Mouse (Mus musculus): ENCODE results near the gene Sgsm1. TPM values are rescaled to one million over a fixed set of nuclear protein-coding genes. Genes with fewer than 3 reads are reported as not detected.

The Sgsm1 gene
- polyA plus RNA-seq, 1 experiment, result 1.8 TPM

DNA sequence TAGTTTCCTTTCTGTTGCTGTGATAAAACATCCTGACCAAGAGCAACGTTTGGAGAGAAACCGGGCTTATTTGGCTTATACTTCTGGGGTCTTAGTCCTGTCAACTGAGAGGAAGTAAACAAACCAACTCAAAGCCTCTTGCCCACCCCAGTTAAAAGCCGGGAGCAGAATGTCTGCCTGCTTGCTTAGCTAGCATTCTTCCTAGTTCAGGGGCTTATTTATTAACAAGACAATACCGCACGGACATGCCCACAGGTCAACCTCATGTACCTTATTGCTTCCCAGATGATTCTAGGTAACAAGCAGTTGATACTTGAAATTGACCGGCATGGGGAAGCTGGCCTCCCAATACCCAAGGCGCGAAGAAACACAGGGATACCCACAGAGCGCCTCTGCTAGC, 25.7 kb upstream of the Sgsm1 start:
- no peaks in the 10 kb centered on the region for H3K36me3 ChIP-seq (ENCODE audit: control insufficient read depth, insufficient read depth, low read length)
- peak overlapping the region; percentile 78 for H3K27ac ChIP-seq (ENCODE audit: control insufficient read depth, insufficient read depth, low read depth, low read length)
- H3K4me1 ChIP-seq (ENCODE audit: control insufficient read depth, insufficient read depth, low read length), result peaks cover 28% of the 10 kb centered on the region
- TF ChIP-seq CTCF (IDR thresholded peaks at IDR 0.05; ENCODE audit: control insufficient read depth, insufficient read depth, insufficient replicate concordance, low read depth, low read length), result no peak
- no peak for TF ChIP-seq POLR2A (IDR thresholded peaks at IDR 0.05; ENCODE audit: control insufficient read depth, low read depth, low read length)
- H3K4me3 ChIP-seq (ENCODE audit: control insufficient read depth, low read depth, low read length), result peak overlapping the region; percentile 91
- H3K27me3 ChIP-seq (ENCODE audit: control insufficient read depth, insufficient read depth, low read length), result no peaks in the 10 kb centered on the region

DNA sequence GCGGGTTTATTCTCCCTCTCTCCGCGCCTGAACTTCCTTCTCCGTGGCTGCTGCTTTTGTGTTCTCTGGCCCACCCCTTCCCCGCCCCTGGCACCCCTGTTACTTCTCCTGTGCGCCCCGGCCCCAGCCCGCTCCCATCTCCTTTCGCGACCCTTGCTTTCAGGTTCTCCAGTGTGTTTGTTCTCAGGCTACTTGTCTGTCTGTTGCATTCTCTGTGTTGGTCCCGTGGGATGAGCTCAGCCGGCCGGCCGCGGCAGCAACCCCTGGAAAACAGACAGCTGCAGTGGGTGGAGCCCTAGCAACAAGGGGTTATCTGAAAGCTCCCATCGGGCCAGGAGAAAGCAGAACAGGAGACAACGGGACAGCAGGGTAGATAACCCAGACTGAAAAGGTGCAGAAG, 25.1 kb upstream of the Sgsm1 start:
- Histone ChIP-seq H3K27me3 (ENCODE audit: control insufficient read depth, insufficient read depth, low read length) (no peaks in the 10 kb centered on the region), H3K36me3 (ENCODE audit: control insufficient read depth, insufficient read depth, low read length) (no peaks in the 10 kb centered on the region), H3K4me1 (ENCODE audit: control insufficient read depth, insufficient read depth, low read length) (peaks cover 26% of the 10 kb centered on the region), H3K4me3 (ENCODE audit: control insufficient read depth, low read depth, low read length) (peak overlapping the region; percentile 91), H3K27ac (ENCODE audit: control insufficient read depth, insufficient read depth, low read depth, low read length) (peak overlapping the region; percentile 78)
- TF ChIP-seq CTCF (IDR thresholded peaks at IDR 0.05; ENCODE audit: control insufficient read depth, insufficient read depth, insufficient replicate concordance, low read depth, low read length) (no peak), POLR2A (IDR thresholded peaks at IDR 0.05; ENCODE audit: control insufficient read depth, low read depth, low read length) (0 out of 2 replicates have a peak, but pooled peaks have one; percentile 9)

DNA sequence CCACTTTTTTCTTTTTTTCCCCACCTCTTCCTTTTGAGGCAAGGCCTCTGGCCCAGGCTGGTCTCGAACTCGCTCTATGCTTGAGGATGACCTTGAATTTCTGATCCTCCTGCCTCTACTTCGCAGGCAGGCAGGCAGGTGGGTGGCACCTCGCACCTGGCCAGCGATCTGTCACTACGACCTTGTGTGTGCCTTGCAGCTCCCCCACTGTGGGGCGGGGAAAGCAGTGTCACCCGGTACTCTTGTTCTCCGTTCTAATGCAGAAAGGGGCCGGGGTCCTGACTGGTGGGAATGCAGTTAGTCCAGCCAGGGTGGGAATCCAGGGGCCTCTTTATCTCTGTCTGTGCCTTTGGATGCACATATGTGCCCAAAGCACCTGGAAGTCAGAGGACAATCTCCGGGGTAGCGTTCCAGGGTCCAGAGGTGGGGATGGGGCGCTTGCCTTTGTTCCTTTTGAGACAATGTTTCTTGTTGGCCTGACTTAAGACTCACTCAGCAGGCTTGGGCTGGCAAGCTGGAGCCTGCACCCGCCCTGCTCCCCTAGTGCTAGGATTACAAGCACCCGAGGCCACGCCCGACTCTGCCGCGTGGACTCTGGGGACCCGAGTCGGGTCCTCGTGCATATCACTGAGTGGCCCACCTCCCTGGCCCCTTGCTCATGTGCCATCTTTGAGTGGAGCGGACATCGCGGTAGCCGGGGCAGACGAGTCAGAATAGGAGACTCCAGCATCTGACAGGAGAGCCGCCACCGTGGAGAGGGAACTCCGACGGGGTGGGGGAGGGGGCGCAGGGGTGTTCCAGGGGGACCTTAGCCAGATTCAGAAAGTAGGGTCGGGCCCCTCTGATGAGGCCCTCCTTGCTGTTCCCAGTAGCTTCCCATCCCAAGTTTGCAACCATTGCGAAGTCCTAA, 24.3 kb upstream of the Sgsm1 start:
- no peak for TF ChIP-seq CTCF (IDR thresholded peaks at IDR 0.05; ENCODE audit: control insufficient read depth, insufficient read depth, insufficient replicate concordance, low read depth, low read length)
- TF ChIP-seq POLR2A (IDR thresholded peaks at IDR 0.05; ENCODE audit: control insufficient read depth, low read depth, low read length), result peak; percentile 4; the same call in 1 of the 2 replicates
- peak overlapping the region; percentile 52 for H3K27ac ChIP-seq (ENCODE audit: control insufficient read depth, insufficient read depth, low read depth, low read length)

DNA sequence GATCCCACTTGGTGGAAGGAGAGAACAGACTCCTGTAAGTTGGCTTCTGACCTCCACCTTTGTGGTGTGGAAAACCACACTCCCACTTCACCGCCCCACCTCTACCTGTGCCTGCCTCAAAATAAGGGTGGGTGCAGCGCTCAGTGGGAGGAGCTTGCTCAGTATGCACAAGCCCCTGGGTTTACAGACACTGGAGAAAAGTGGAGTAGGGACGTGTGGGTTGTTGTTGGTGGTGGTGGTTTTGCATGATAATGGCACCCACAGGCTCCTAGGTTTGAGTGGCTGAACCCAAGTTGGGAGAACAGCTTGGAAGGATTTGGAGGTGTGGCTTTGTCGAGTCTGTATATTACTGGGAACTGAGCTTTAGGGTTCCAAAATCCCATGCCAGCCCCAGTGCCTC, 22.3 kb upstream of the Sgsm1 start:
- Histone ChIP-seq H3K27me3 (ENCODE audit: control insufficient read depth, insufficient read depth, low read length) (no peaks in the 10 kb centered on the region), H3K36me3 (ENCODE audit: control insufficient read depth, insufficient read depth, low read length) (no peaks in the 10 kb centered on the region), H3K4me1 (ENCODE audit: control insufficient read depth, insufficient read depth, low read length) (peaks cover 24% of the 10 kb centered on the region), H3K4me3 (ENCODE audit: control insufficient read depth, low read depth, low read length) (no peak overlapping the region), H3K27ac (ENCODE audit: control insufficient read depth, insufficient read depth, low read depth, low read length) (no peak overlapping the region)
- TF ChIP-seq CTCF (IDR thresholded peaks at IDR 0.05; ENCODE audit: control insufficient read depth, insufficient read depth, insufficient replicate concordance, low read depth, low read length) (peak; percentile 9; the same call in 1 of the 2 replicates), POLR2A (IDR thresholded peaks at IDR 0.05; ENCODE audit: control insufficient read depth, low read depth, low read length) (peak; percentile 44; the same call in 1 of the 2 replicates)

More for the DNA sequence above, 24.3 kb upstream of the Sgsm1 start:
- no peaks in the 10 kb centered on the region for H3K36me3 ChIP-seq (ENCODE audit: control insufficient read depth, insufficient read depth, low read length)
- H3K4me1 ChIP-seq (ENCODE audit: control insufficient read depth, insufficient read depth, low read length), result peaks cover 26% of the 10 kb centered on the region
- peak overlapping the region; percentile 91 for H3K4me3 ChIP-seq (ENCODE audit: control insufficient read depth, low read depth, low read length)
- H3K27me3 ChIP-seq (ENCODE audit: control insufficient read depth, insufficient read depth, low read length), result no peaks in the 10 kb centered on the region

DNA sequence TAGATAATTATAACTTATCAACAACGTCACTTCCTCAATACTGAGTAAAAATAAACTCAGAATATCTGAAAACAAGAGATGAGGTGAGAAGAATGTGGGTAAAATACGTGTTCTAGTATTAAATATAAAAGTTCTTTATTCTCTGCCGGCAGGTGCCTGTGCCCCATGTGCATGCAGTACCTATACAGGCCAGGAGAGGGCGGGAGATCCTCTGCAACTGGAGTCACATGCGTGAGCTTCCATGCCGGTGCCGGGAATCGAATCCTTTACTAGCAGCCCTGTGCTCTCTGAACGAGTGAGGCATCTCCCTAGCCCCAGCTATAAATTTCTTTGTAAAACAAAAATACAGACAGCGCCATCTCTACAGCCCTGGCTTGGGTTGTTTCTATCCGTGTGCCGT, 21.7 kb upstream of the Sgsm1 start:
- Histone ChIP-seq H3K4me3 (ENCODE audit: control insufficient read depth, low read depth, low read length) (no peak overlapping the region), H3K36me3 (ENCODE audit: control insufficient read depth, insufficient read depth, low read length) (no peaks in the 10 kb centered on the region), H3K27ac (ENCODE audit: control insufficient read depth, insufficient read depth, low read depth, low read length) (no peak overlapping the region), H3K4me1 (ENCODE audit: control insufficient read depth, insufficient read depth, low read length) (peaks cover 24% of the 10 kb centered on the region), H3K27me3 (ENCODE audit: control insufficient read depth, insufficient read depth, low read length) (no peaks in the 10 kb centered on the region)
- TF ChIP-seq CTCF (IDR thresholded peaks at IDR 0.05; ENCODE audit: control insufficient read depth, insufficient read depth, insufficient replicate concordance, low read depth, low read length) (peak; percentile 81), POLR2A (IDR thresholded peaks at IDR 0.05; ENCODE audit: control insufficient read depth, low read depth, low read length) (peak; percentile 23; the same call in 1 of the 2 replicates)

DNA sequence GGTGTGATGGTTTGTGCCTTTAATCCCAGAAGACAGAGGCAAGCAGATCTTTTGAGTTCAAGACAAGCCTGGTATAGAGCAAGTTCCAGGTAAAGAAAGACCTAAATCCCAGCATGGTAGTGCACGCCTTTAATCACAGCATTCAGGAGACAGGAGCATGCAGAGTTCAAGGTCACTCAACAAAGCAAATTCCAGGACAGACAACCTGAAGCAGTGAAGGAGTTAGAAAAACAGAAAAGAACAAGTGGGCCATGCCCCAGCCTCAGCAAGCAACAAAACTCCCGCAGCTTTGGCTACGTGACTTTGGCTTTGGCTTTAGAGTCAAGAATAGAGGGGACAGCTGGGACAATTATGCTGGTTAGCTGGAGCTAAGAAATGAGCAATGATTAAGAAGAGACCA, 19.6 kb upstream of the Sgsm1 start:
- H3K27ac ChIP-seq (ENCODE audit: control insufficient read depth, insufficient read depth, low read depth, low read length), result no peak overlapping the region
- H3K27me3 ChIP-seq (ENCODE audit: control insufficient read depth, insufficient read depth, low read length), result no peaks in the 10 kb centered on the region

DNA sequence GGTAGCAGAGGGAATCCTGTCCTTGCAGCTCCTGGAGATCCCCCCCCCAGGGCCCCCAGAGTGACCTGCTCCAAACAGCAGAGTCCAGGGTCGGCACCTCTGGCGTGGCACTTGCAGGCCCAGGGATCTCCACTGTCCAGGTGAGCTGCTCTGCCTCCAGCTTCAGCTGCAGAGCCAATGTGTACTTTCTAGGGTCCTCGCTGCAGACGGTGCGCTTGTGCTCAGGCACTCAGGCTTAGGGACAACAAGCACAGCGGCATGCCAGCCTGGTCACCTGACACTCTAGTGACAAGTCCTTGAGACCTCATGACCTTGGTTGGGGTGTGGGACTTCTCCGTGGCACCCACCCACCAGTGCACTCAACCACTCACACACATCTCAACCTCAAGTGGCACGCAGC, 18.9 kb upstream of the Sgsm1 start:
- TF ChIP-seq CTCF (IDR thresholded peaks at IDR 0.05; ENCODE audit: control insufficient read depth, insufficient read depth, insufficient replicate concordance, low read depth, low read length) (no peak), POLR2A (IDR thresholded peaks at IDR 0.05; ENCODE audit: control insufficient read depth, low read depth, low read length) (peak; percentile 54; the same call in 1 of the 2 replicates)
- Histone ChIP-seq H3K36me3 (ENCODE audit: control insufficient read depth, insufficient read depth, low read length) (no peaks in the 10 kb centered on the region), H3K4me1 (ENCODE audit: control insufficient read depth, insufficient read depth, low read length) (peaks cover 15% of the 10 kb centered on the region), H3K4me3 (ENCODE audit: control insufficient read depth, low read depth, low read length) (no peak overlapping the region), H3K27me3 (ENCODE audit: control insufficient read depth, insufficient read depth, low read length) (no peaks in the 10 kb centered on the region), H3K27ac (ENCODE audit: control insufficient read depth, insufficient read depth, low read depth, low read length) (no peak overlapping the region)

More for the DNA sequence above, 19.6 kb upstream of the Sgsm1 start:
- Histone ChIP-seq H3K4me3 (ENCODE audit: control insufficient read depth, low read depth, low read length) (no peak overlapping the region), H3K36me3 (ENCODE audit: control insufficient read depth, insufficient read depth, low read length) (no peaks in the 10 kb centered on the region), H3K4me1 (ENCODE audit: control insufficient read depth, insufficient read depth, low read length) (peaks cover 22% of the 10 kb centered on the region)
- no peak; the same call in 1 of the 2 replicates for TF ChIP-seq POLR2A (IDR thresholded peaks at IDR 0.05; ENCODE audit: control insufficient read depth, low read depth, low read length)
- TF ChIP-seq CTCF (IDR thresholded peaks at IDR 0.05; ENCODE audit: control insufficient read depth, insufficient read depth, insufficient replicate concordance, low read depth, low read length), result no peak

Measured in testis, adult 2 months (tissue).